Mouse (Mus musculus): ENCODE results near the gene Ttc14. TPM values are rescaled to one million over a fixed set of nuclear protein-coding genes. Genes with fewer than 3 reads are reported as not detected.
A peak's percentile ranks its signal among the peaks of the same experiment; 100 is the strongest.

Ttc14 gene
- total and polyA plus RNA-seq, 2 experiments from 2014 or later: 19.7 to 27.4 TPM

GRCm38 (mm10) chr3:33850856-33851255, 51.2 kb downstream of the Ttc14 start:
- ATAC-seq (ENCODE audit: insufficient read depth, low read depth) (no peak), DNase-seq (ENCODE audit: low spot score) (no peak)
- Histone ChIP-seq H3K9me3 (replicated peaks; ENCODE audit: control insufficient read depth, low read length) (no peaks in the 10 kb centered on the region), H3K4me2 (ENCODE audit: low read depth, low read length) (no peak overlapping the region), H3K27me3 (ENCODE audit: control insufficient read depth, insufficient read depth, low read length) (no peaks in the 10 kb centered on the region), H3K9ac (replicated peaks; ENCODE audit: low read depth, low read length) (no peak overlapping the region), H3K4me3 (ENCODE audit: low read depth, low read length) (no peak overlapping the region), H3K27ac (ENCODE audit: low read depth) (no peak overlapping the region), H3K4me1 (ENCODE audit: control insufficient read depth, insufficient read depth) (no peaks in the 10 kb centered on the region), H3K36me3 (replicated peaks; ENCODE audit: control insufficient read depth, insufficient read depth, low read length) (no peaks in the 10 kb centered on the region)
- 59% methylated on average over 4 of the region's 4 CpGs for WGBS
- TF ChIP-seq EP300 (IDR thresholded peaks at IDR 0.05; ENCODE audit: low read depth) (no peak), CTCF (IDR thresholded peaks at IDR 0.05; ENCODE audit: low read depth) (no peak)

GRCm38 (mm10) chr3:33853062-33853461, 53.4 kb downstream of the Ttc14 start:
- H3K4me3 ChIP-seq (ENCODE audit: low read depth, low read length): no peak overlapping the region
- no peak overlapping the region for H3K4me2 ChIP-seq (ENCODE audit: low read depth, low read length)
- 25% methylated on average over 1 of the region's 1 CpGs for WGBS
- ATAC-seq (ENCODE audit: insufficient read depth, low read depth) (no peak), DNase-seq (ENCODE audit: low spot score) (no peak)
- no peaks in the 10 kb centered on the region for H3K4me1 ChIP-seq (ENCODE audit: control insufficient read depth, insufficient read depth)
- H3K27me3 ChIP-seq (ENCODE audit: control insufficient read depth, insufficient read depth, low read length): no peaks in the 10 kb centered on the region
- no peaks in the 10 kb centered on the region for H3K36me3 ChIP-seq (replicated peaks; ENCODE audit: control insufficient read depth, insufficient read depth, low read length)
- no peak overlapping the region for H3K9ac ChIP-seq (replicated peaks; ENCODE audit: low read depth, low read length)
- no peaks in the 10 kb centered on the region for H3K9me3 ChIP-seq (replicated peaks; ENCODE audit: control insufficient read depth, low read length)
- no peak overlapping the region for H3K27ac ChIP-seq (ENCODE audit: low read depth)
- TF ChIP-seq CTCF (IDR thresholded peaks at IDR 0.05; ENCODE audit: low read depth) (peak; percentile 33), EP300 (IDR thresholded peaks at IDR 0.05; ENCODE audit: low read depth) (no peak)

- no peak overlapping the region for H3K4me2 ChIP-seq (ENCODE audit: low read depth, low read length)
- no peak for DNase-seq (ENCODE audit: low spot score)
- H3K27ac ChIP-seq (ENCODE audit: low read depth): no peak overlapping the region
- H3K36me3 ChIP-seq (replicated peaks; ENCODE audit: control insufficient read depth, insufficient read depth, low read length): no peaks in the 10 kb centered on the region
- H3K4me3 ChIP-seq (ENCODE audit: low read depth, low read length): no peak overlapping the region
- H3K4me1 ChIP-seq (ENCODE audit: control insufficient read depth, insufficient read depth): no peaks in the 10 kb centered on the region
- H3K27me3 ChIP-seq (ENCODE audit: control insufficient read depth, insufficient read depth, low read length): no peaks in the 10 kb centered on the region
- TF ChIP-seq EP300 (IDR thresholded peaks at IDR 0.05; ENCODE audit: low read depth) (no peak), CTCF (IDR thresholded peaks at IDR 0.05; ENCODE audit: low read depth) (no peak)
- no peak overlapping the region for H3K9ac ChIP-seq (replicated peaks; ENCODE audit: low read depth, low read length)
- ATAC-seq (ENCODE audit: insufficient read depth, low read depth): no peak
- WGBS: 77% methylated on average over 3 of the region's 3 CpGs
- H3K9me3 ChIP-seq (replicated peaks; ENCODE audit: control insufficient read depth, low read length): no peaks in the 10 kb centered on the region
Measured at GRCm38 (mm10) chr3:33858939-33859338, 59.3 kb downstream of the Ttc14 start.

- no peaks in the 10 kb centered on the region for H3K27me3 ChIP-seq (ENCODE audit: control insufficient read depth, insufficient read depth, low read length)
- no peak for DNase-seq (ENCODE audit: low spot score)
- no peak for TF ChIP-seq EP300 (IDR thresholded peaks at IDR 0.05; ENCODE audit: low read depth)
- no peak for TF ChIP-seq CTCF (IDR thresholded peaks at IDR 0.05; ENCODE audit: low read depth)
- ATAC-seq (ENCODE audit: insufficient read depth, low read depth): no peak
- H3K9ac ChIP-seq (replicated peaks; ENCODE audit: low read depth, low read length): no peak overlapping the region
- no peaks in the 10 kb centered on the region for H3K4me1 ChIP-seq (ENCODE audit: control insufficient read depth, insufficient read depth)
- no peak overlapping the region for H3K4me3 ChIP-seq (ENCODE audit: low read depth, low read length)
- H3K36me3 ChIP-seq (replicated peaks; ENCODE audit: control insufficient read depth, insufficient read depth, low read length): no peaks in the 10 kb centered on the region
- no peak overlapping the region for H3K27ac ChIP-seq (ENCODE audit: low read depth)
- no peaks in the 10 kb centered on the region for H3K9me3 ChIP-seq (replicated peaks; ENCODE audit: control insufficient read depth, low read length)
- H3K4me2 ChIP-seq (ENCODE audit: low read depth, low read length): no peak overlapping the region
Measured at GRCm38 (mm10) chr3:33864000-33864540, 64.4 kb downstream of the Ttc14 start.

Other genes with a start within 250 kb of the Ttc14 start
- not detected in 2 replicates for gene Ccdc39, start 44.5 kb downstream of the Ttc14 start, total RNA-seq (2014; rRNA removed; ENCODE audit: low replicate concordance)
- gene Ccdc39, start 44.5 kb downstream of the Ttc14 start, polyA plus RNA-seq (2015; fragmentation: Nextera tagmentation; extraction: Ambion mirVana): 0.30 and 0.91 TPM in 2 replicates
- gene Fxr1, start 220.1 kb downstream of the Ttc14 start, total RNA-seq (2014; rRNA removed; ENCODE audit: low replicate concordance): 71.5 and 85.9 TPM in 2 replicates
- gene Fxr1, start 220.1 kb downstream of the Ttc14 start, polyA plus RNA-seq (2015; fragmentation: Nextera tagmentation; extraction: Ambion mirVana): 67.7 and 71.1 TPM in 2 replicates

Data from heart, postnatal 0 days (tissue).